Mouse (Mus musculus) gastrocnemius, postnatal 4 days (tissue): ENCODE measurements around the gene Slc16a4. TPM values are rescaled to one million over a fixed set of nuclear protein-coding genes. Genes with fewer than 3 reads are reported as not detected.

ENCODE experiments used
- DNase-seq, 2 experiments: peaks; one replicate each; pipeline ENCODE4 v3.0.0; 2021 to 2022; ENCODE audit warnings: low spot score in 2 of 2, mixed read lengths in 2 of 2
- long read RNA-seq, 2 experiments: library from polyadenylated mRNA; stranded (forward); transcript quantifications; one replicate each; pipeline ENCODE4 v2.0.0; 2021
- total RNA-seq, 2 experiments: library from RNA; stranded (reverse); gene quantifications; 2 replicates each; pipeline ENCODE4 v1.2.3; 2021

Gene Slc16a4
- under 1 TPM; 0.18 to 0.37 TPM for total RNA-seq
- long read RNA-seq, experiment 1, partial matches to known transcripts, result 0 of 1 reads
- long read RNA-seq, experiment 1, other reads (novel, unspliced or antisense), result 1 of 1 reads
- long read RNA-seq, experiment 2, partial matches to known transcripts, result 0 of 2 reads
- long read RNA-seq, experiment 2, other reads (novel, unspliced or antisense), result 2 of 2 reads

- no peak for DNase-seq
These were observed at the start of gene Slc16a4 for GRCm38 (mm10) chr3:107290764-107291381. Gene Slc16a4, plus strand, starts transcription at chr3:107291230.

GRCm38 (mm10) chr3:107241389-107242094 lies 49.5 kb upstream of the Slc16a4 start:
- no peak for DNase-seq

GRCm38 (mm10) chr3:107246876-107247275 lies 44.2 kb upstream of the Slc16a4 start:
- DNase-seq, result no peak

- DNase-seq, result no peak
These were observed 42.0 kb upstream of the Slc16a4 start for GRCm38 (mm10) chr3:107249042-107249441.

- no peak for DNase-seq
These were observed 40.7 kb upstream of the Slc16a4 start for GRCm38 (mm10) chr3:107250320-107250719.

GRCm38 (mm10) chr3:107252035-107252434 lies 39.0 kb upstream of the Slc16a4 start:
- DNase-seq, result no peak

- DNase-seq, result no peak
These were observed 37.1 kb upstream of the Slc16a4 start for GRCm38 (mm10) chr3:107253925-107254324.

GRCm38 (mm10) chr3:107255992-107256391 lies 35.0 kb upstream of the Slc16a4 start:
- no peak for DNase-seq

- no peak for DNase-seq
These were observed 34.3 kb upstream of the Slc16a4 start for GRCm38 (mm10) chr3:107256724-107257123.

- DNase-seq, result no peak
These were observed 33.1 kb upstream of the Slc16a4 start for GRCm38 (mm10) chr3:107257924-107258323.

GRCm38 (mm10) chr3:107260956-107261850 lies 29.8 kb upstream of the Slc16a4 start:
- DNase-seq, result peak in 1 of 2 experiments; percentile 23

GRCm38 (mm10) chr3:107261851-107262165 lies 29.2 kb upstream of the Slc16a4 start:
- no peak for DNase-seq

GRCm38 (mm10) chr3:107266814-107267345 lies 24.1 kb upstream of the Slc16a4 start:
- no peak for DNase-seq

GRCm38 (mm10) chr3:107272433-107272832 lies 18.6 kb upstream of the Slc16a4 start:
- no peak for DNase-seq

- DNase-seq, result peak in 1 of 2 experiments; percentile 52
These were observed 17.2 kb upstream of the Slc16a4 start for GRCm38 (mm10) chr3:107273820-107274219.

GRCm38 (mm10) chr3:107275351-107275750 lies 15.7 kb upstream of the Slc16a4 start:
- no peak for DNase-seq

GRCm38 (mm10) chr3:107275996-107276395 lies 15.0 kb upstream of the Slc16a4 start:
- DNase-seq, result no peak

- DNase-seq, result no peak
These were observed 14.4 kb upstream of the Slc16a4 start for GRCm38 (mm10) chr3:107276626-107277025.

- peak; percentile 81 to 91 for DNase-seq
These were observed 12.4 kb upstream of the Slc16a4 start, which contains the start of gene Lamtor5 for GRCm38 (mm10) chr3:107278479-107279269. Gene Lamtor5, plus strand, starts transcription at chr3:107278858.

- DNase-seq, result no peak
These were observed 4.9 kb upstream of the Slc16a4 start for GRCm38 (mm10) chr3:107286123-107286522.
